Mouse (Mus musculus) left cerebral cortex, adult 2 months (tissue): ENCODE measurements around the gene Trrap. TPM values are rescaled to one million over a fixed set of nuclear protein-coding genes. Genes with fewer than 3 reads are reported as not detected.
A peak's percentile ranks its signal among the peaks of the same experiment; 100 is the strongest.
"Not testable (repeated sequence)": the region's sequence is repeated elsewhere in the genome, so short reads cannot be mapped to it uniquely, and the experiment has no call there.

Experiments
- DNase-seq, 2 experiments: peaks; one replicate each; pipeline ENCODE4 v3.0.0; 2021 to 2022; ENCODE audit warnings: low spot score in 2 of 2, mixed read lengths in 1 of 2; ENCODE audit errors: extremely low spot score in 1 of 2
- H3K27ac ChIP-seq: fragments of 200-600 bp; 2 replicates; pipeline ENCODE4 v1.8.1; 2022
- H3K4me3 ChIP-seq: fragments of 200-600 bp; 2 replicates; pipeline ENCODE4 v1.8.1; 2022
- CTCF ChIP-seq: fragments of 200-600 bp; IDR thresholded peaks from 2 replicates; pipeline ENCODE4 v1.8.1; 2022; ENCODE audit warnings: antibody characterized with exemption, mild to moderate bottlenecking, moderate library complexity
- intact Hi-C: fragments of 180-260 bp; cut with DNase I; formaldehyde crosslinking; loops from one replicate; pipeline ENCODE4 v1.15.1; 2025
- long read RNA-seq, 2 experiments: library from polyadenylated mRNA; stranded (forward); transcript quantifications; one replicate each; pipeline ENCODE4 v2.0.0; 2021; ENCODE audit warnings: borderline mapping rate in 2 of 2
- total RNA-seq, 2 experiments: library from RNA; stranded (reverse); gene quantifications; 2 replicates each; pipeline ENCODE4 v1.2.3; 2021

Gene Trrap
- total RNA-seq: 100 to 1,000 TPM; 169 to 170 TPM
- long read RNA-seq, experiment 1, partial matches to known transcripts: 27 of 39 reads
- long read RNA-seq, experiment 1, other reads (novel, unspliced or antisense): 12 of 39 reads
- long read RNA-seq, experiment 2, partial matches to known transcripts: 19 of 40 reads
- long read RNA-seq, experiment 2, other reads (novel, unspliced or antisense): 18 of 40 reads

GRCm38 (mm10) chr5:144767106-144767798, at the start of gene Trrap:
TSS of gene Trrap (plus strand) at chr5:144767732.
- peak within 1 kb of the TSS; percentile 99 for H3K27ac ChIP-seq
- intact Hi-C loops, DNase-seq: not testable (repeated sequence)
- H3K4me3 ChIP-seq: peak within 1 kb of the TSS; percentile 83

- H3K27ac ChIP-seq: no peak overlapping the region; the same call in 1 of the 2 replicates
- no peak; the same call in 1 of the 2 replicates for TF ChIP-seq CTCF
- H3K4me3 ChIP-seq: no peak overlapping the region
- DNase-seq: peak in 1 of 2 experiments; percentile 41
- intact Hi-C loops: loop anchor here (1.0 to 2.0 kb wide), 2 partner anchors 72 to 173 kb away; no protein-coding TSS in a partner anchor
Observed at GRCm38 (mm10) chr5:144719781-144720180, 47.8 kb upstream of the Trrap start.

- peak overlapping the region; percentile 26; the same call in 1 of the 2 replicates for H3K27ac ChIP-seq
- intact Hi-C loops: loop anchor here (1.0 to 2.0 kb wide), 2 partner anchors 73 to 173 kb away; no protein-coding TSS in a partner anchor
- peak in 1 of 2 experiments; percentile 59 for DNase-seq
- H3K4me3 ChIP-seq: no peak overlapping the region
- no peak for TF ChIP-seq CTCF
Observed at GRCm38 (mm10) chr5:144720281-144720680, 47.3 kb upstream of the Trrap start.

- Histone ChIP-seq H3K27ac (no peak overlapping the region), H3K4me3 (no peak overlapping the region)
- intact Hi-C loops: no loop called here
- DNase-seq: no peak
- no peak for TF ChIP-seq CTCF
Observed at GRCm38 (mm10) chr5:144724926-144725325, 42.6 kb upstream of the Trrap start.

GRCm38 (mm10) chr5:144725554-144725953, 42.0 kb upstream of the Trrap start:
- Histone ChIP-seq H3K27ac (no peak overlapping the region), H3K4me3 (no peak overlapping the region)
- peak; percentile 37 for TF ChIP-seq CTCF
- no peak for DNase-seq
- intact Hi-C loops: no loop called here

- Histone ChIP-seq H3K27ac (no peak overlapping the region), H3K4me3 (no peak overlapping the region)
- intact Hi-C loops: loop anchor here (1.0 to 2.0 kb wide), 3 partner anchors 260 to 338 kb away; no protein-coding TSS in a partner anchor
- peak; percentile 91 for TF ChIP-seq CTCF
- peak; percentile 77 to 81 for DNase-seq
Observed at GRCm38 (mm10) chr5:144727119-144727518, 40.4 kb upstream of the Trrap start.

GRCm38 (mm10) chr5:144728237-144728636, 39.3 kb upstream of the Trrap start:
- intact Hi-C loops: no loop called here
- no peak for DNase-seq
- Histone ChIP-seq H3K27ac (no peak overlapping the region), H3K4me3 (no peak overlapping the region)
- TF ChIP-seq CTCF: no peak

GRCm38 (mm10) chr5:144729216-144729615, 38.3 kb upstream of the Trrap start:
- intact Hi-C loops: no loop called here
- TF ChIP-seq CTCF: no peak

GRCm38 (mm10) chr5:144733953-144734352, 33.6 kb upstream of the Trrap start:
- Histone ChIP-seq H3K4me3 (no peak overlapping the region), H3K27ac (no peak overlapping the region)
- peak; percentile 68 to 80 for DNase-seq
- peak; percentile 95 for TF ChIP-seq CTCF
- intact Hi-C loops: loop anchor here (1.0 to 5.0 kb wide), 3 partner anchors 267 to 502 kb away; no protein-coding TSS in a partner anchor

More at GRCm38 (mm10) chr5:144729216-144729615, 38.3 kb upstream of the Trrap start:
- DNase-seq: no peak
- no peak overlapping the region for H3K27ac ChIP-seq
- H3K4me3 ChIP-seq: no peak overlapping the region

GRCm38 (mm10) chr5:144734949-144735348, 32.6 kb upstream of the Trrap start:
- TF ChIP-seq CTCF: peak; percentile 97
- intact Hi-C loops: loop anchor here (1.0 to 5.0 kb wide), 4 partner anchors 268 to 528 kb away; no protein-coding TSS in a partner anchor
- Histone ChIP-seq H3K4me3 (no peak overlapping the region), H3K27ac (no peak overlapping the region)
- DNase-seq: peak; percentile 66 to 85

GRCm38 (mm10) chr5:144737101-144737500, 30.4 kb upstream of the Trrap start:
- DNase-seq: no peak
- Histone ChIP-seq H3K27ac (no peak overlapping the region), H3K4me3 (no peak overlapping the region)
- TF ChIP-seq CTCF: no peak
- intact Hi-C loops: loop anchor here (5.0 kb wide), 1 partner anchor 530 kb away; no protein-coding TSS in a partner anchor

GRCm38 (mm10) chr5:144752432-144752831, 15.1 kb upstream of the Trrap start:
- no peak for DNase-seq
- TF ChIP-seq CTCF: no peak
- Histone ChIP-seq H3K27ac (no peak overlapping the region), H3K4me3 (no peak overlapping the region)
- intact Hi-C loops: no loop called here
